Mouse (Mus musculus) cerebellum, adult 2 months (tissue): ENCODE measurements at regions not wholly inside any gene's neighbourhood (a gene's known extent, or its start where the extent isn't known, plus 50 kb on each side); places are given as distances from the start of the nearest gene placed in this dataset.

ENCODE experiments used
- CTCF ChIP-seq: fragments of 200-500 bp; IDR thresholded peaks from 2 replicates; pipeline ENCODE4 v1.5.1; 2011; ENCODE audit warnings: low read depth, mild to moderate bottlenecking, control low read depth, low read length, moderate library complexity, borderline replicate concordance; ENCODE audit not compliant: insufficient read depth
- POLR2A ChIP-seq: fragments of 200-500 bp; IDR thresholded peaks from 2 replicates; pipeline ENCODE4 v1.6.1; 2011; ENCODE audit warnings: low read length, control low read depth, borderline replicate concordance; ENCODE audit not compliant: insufficient read depth

DNA sequence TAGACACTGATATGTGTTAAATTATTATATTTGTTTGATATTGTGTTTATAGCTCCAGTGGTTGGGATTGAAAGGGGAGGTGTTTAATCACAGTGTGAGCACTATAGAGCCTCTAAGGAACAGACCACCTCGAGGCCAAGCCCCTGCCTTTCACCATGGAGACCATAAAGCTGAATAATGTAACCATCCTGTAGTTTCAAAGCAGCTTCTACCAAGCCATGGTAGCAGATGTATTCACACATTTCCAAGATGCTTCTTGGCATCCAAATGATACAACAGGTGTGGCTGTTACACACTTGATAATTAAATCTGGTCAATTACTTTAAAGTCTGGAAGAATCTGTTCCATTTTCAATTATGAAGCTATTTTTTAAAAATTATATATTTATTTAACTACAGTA lies 341.7 kb upstream of the Klf6 start:
- TF ChIP-seq POLR2A (no peak), CTCF (no peak)
